Mouse (Mus musculus) heart, postnatal 25 days (tissue): ENCODE measurements around the gene AI593442. TPM values are rescaled to one million over a fixed set of nuclear protein-coding genes. Genes with fewer than 3 reads are reported as not detected.

Experiments used
- DNase-seq: peaks from one replicate; pipeline ENCODE4 v3.0.0; 2022; ENCODE audit warnings: low spot score
- intact Hi-C: fragments of 180-260 bp; cut with DNase I; formaldehyde crosslinking; loops from one replicate; pipeline ENCODE4 v1.15.1; 2025
- total RNA-seq, 2 experiments: library from RNA; stranded (reverse); gene quantifications; 2 replicates each; pipeline ENCODE4 v1.2.3; 2021

AI593442 gene
- 1 to 10 TPM; 3.9 to 4.6 TPM for total RNA-seq

GRCm38 (mm10) chr9:52679362-52679947, at the start of gene AI593442:
TSS of gene AI593442 (minus strand) at chr9:52679780.
- intact Hi-C loops: no loop called here
- no peak for DNase-seq

- DNase-seq: no peak
- intact Hi-C loops: no loop called here
Observed at GRCm38 (mm10) chr9:52728806-52729205, 49.2 kb upstream of the AI593442 start.

GRCm38 (mm10) chr9:52722626-52723025, 43.0 kb upstream of the AI593442 start:
- intact Hi-C loops: no loop called here
- no peak for DNase-seq

GRCm38 (mm10) chr9:52719562-52719961, 40.0 kb upstream of the AI593442 start:
- intact Hi-C loops: no loop called here
- DNase-seq: no peak

- DNase-seq: no peak
- intact Hi-C loops: no loop called here
Observed at GRCm38 (mm10) chr9:52680036-52680435, 456 bp upstream of the AI593442 start.

- intact Hi-C loops: no loop called here
- DNase-seq: no peak
Observed at GRCm38 (mm10) chr9:52678839-52679215, 753 bp downstream of the AI593442 start.

- intact Hi-C loops: no loop called here
Observed at GRCm38 (mm10) chr9:52678179-52678838, 1.3 kb downstream of the AI593442 start.

GRCm38 (mm10) chr9:52676587-52676986, 3.0 kb downstream of the AI593442 start:
- no peak for DNase-seq
- intact Hi-C loops: no loop called here

More at GRCm38 (mm10) chr9:52678179-52678838, 1.3 kb downstream of the AI593442 start:
- DNase-seq: no peak

GRCm38 (mm10) chr9:52675937-52676336, 3.6 kb downstream of the AI593442 start:
- intact Hi-C loops: no loop called here
- DNase-seq: no peak

GRCm38 (mm10) chr9:52661422-52661821, 18.2 kb downstream of the AI593442 start:
- no peak for DNase-seq
- intact Hi-C loops: no loop called here

- intact Hi-C loops: no loop called here
- DNase-seq: no peak
Observed at GRCm38 (mm10) chr9:52650341-52650951, 29.1 kb downstream of the AI593442 start.

- no peak for DNase-seq
- intact Hi-C loops: no loop called here
Observed at GRCm38 (mm10) chr9:52645312-52645711, 34.3 kb downstream of the AI593442 start.

- intact Hi-C loops: no loop called here
- no peak for DNase-seq
Observed at GRCm38 (mm10) chr9:52644626-52645025, 35.0 kb downstream of the AI593442 start.

- intact Hi-C loops: no loop called here
- no peak for DNase-seq
Observed at GRCm38 (mm10) chr9:52644156-52644555, 35.4 kb downstream of the AI593442 start.

- intact Hi-C loops: no loop called here
Observed at GRCm38 (mm10) chr9:52635991-52636390, 43.6 kb downstream of the AI593442 start.

GRCm38 (mm10) chr9:52623926-52624325, 55.7 kb downstream of the AI593442 start:
- DNase-seq: no peak
- intact Hi-C loops: no loop called here

More at GRCm38 (mm10) chr9:52635991-52636390, 43.6 kb downstream of the AI593442 start:
- DNase-seq: no peak
